Mouse (Mus musculus) bone marrow macrophage, adult 2 months (primary cell): ENCODE data around the gene Olfr943. TPM values are rescaled to one million over a fixed set of nuclear protein-coding genes. Genes with fewer than 3 reads are reported as not detected.

Experiments used
- H3K27ac ChIP-seq: 2 replicates; pipeline ENCODE4 v1.5.1; 2012; ENCODE audit warnings: low read depth, low read length; ENCODE audit not compliant: insufficient read depth
- H3K4me1 ChIP-seq: 2 replicates; pipeline ENCODE4 v1.6.1; 2012; ENCODE audit warnings: low read length; ENCODE audit not compliant: control insufficient read depth, insufficient read depth
- H3K4me3 ChIP-seq: 2 replicates; pipeline ENCODE4 v1.5.1; 2012; ENCODE audit warnings: mild to moderate bottlenecking, low read length, moderate library complexity; ENCODE audit not compliant: insufficient read depth
- CTCF ChIP-seq: IDR thresholded peaks from 2 replicates; pipeline ENCODE4 v1.5.1; 2012; ENCODE audit warnings: low read depth, mild to moderate bottlenecking, low read length, moderate library complexity
- POLR2A ChIP-seq: IDR thresholded peaks from 2 replicates; pipeline ENCODE4 v1.6.1; 2012; ENCODE audit warnings: mild to moderate bottlenecking, low read depth, low read length, borderline replicate concordance
- polyA plus RNA-seq: library from polyadenylated mRNA; stranded (reverse); fragments of >200 nt; gene quantifications from 2 replicates; pipeline ENCODE4 v1.2.4, GENCODE M21; 2012; ENCODE audit not compliant: missing spikeins, insufficient read depth, insufficient read length

The Olfr943 gene
- polyA plus RNA-seq: 0.24 TPM in 1 of 2 replicates, not detected in the other

DNA sequence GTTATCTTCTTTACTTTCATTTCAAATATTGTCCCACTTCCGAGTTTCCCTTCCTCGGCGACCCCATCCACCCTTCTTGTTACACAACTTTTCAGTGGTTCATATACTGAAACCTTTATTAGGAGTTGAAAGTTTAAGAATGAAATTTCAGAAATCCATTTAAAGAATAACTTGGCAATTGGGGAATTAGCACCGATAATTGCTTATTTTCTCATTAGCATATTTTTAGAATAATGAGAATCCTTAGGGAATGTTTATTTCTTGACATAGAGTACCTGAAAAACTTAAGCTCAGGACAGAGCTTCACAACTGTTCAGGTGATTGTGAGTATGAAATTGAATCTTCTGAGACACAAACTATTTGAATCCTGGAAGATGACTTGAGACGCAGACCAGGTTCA lies at the start of gene Olfr943:
Gene Olfr943 (plus strand): TSS at position 301 of the 400 bp plus-strand sequence.
- no peak for TF ChIP-seq CTCF
- TF ChIP-seq POLR2A: no peak
- H3K27ac ChIP-seq: no peak within 1 kb of the TSS
- H3K4me1 ChIP-seq: no peaks in the 10 kb centered on the region

DNA sequence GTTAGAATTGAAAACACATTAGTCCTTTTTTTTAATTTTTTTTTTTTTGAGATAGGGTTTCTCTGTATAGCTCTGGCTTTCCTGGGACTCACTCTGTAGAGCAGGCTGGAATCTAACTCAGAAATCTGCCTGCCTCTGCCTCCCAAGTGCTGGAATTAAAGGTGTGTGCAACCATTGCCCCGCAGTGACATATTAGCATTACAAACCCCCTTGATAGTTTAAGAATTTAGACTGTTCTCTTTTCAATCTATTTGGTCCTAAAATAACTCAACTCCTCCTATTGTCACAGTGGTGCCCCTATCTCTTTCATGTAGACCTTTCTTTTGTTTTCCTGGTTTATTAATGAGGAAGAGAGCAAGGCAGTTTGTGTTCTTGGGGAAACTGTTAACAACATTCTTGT lies 38.8 kb upstream of the Olfr943 start:
- Histone ChIP-seq H3K27ac (no peak overlapping the region), H3K4me1 (no peaks in the 10 kb centered on the region), H3K4me3 (no peak overlapping the region)
- no peak for TF ChIP-seq POLR2A
- no peak for TF ChIP-seq CTCF

More for the DNA sequence above, at the start of gene Olfr943:
- H3K4me3 ChIP-seq: no peak within 1 kb of the TSS

DNA sequence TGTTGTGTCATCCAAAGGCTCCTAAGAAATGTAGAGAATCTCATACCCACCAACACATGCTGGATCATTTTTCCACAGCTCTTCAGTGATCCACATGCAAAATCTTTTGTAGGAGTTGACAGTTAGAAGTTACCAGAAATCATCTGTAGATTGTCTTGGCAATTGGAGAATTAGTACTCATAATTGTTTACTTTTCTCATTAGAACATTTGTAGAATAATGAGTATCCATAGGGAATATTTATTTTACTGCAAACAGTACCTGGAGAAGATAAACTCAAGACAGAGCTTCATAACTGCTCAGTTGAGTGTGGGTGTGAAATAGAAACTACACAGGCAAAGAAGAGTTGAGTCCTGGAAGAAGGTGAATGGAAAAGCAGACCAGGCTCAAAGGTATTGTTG lies 38.3 kb upstream of the Olfr943 start, which contains the start of gene Olfr27:
Gene Olfr27 (plus strand): TSS at position 301 of the 400 bp plus-strand sequence.
- TF ChIP-seq POLR2A: no peak
- TF ChIP-seq CTCF: no peak
- no peak within 1 kb of the TSS for H3K4me3 ChIP-seq

DNA sequence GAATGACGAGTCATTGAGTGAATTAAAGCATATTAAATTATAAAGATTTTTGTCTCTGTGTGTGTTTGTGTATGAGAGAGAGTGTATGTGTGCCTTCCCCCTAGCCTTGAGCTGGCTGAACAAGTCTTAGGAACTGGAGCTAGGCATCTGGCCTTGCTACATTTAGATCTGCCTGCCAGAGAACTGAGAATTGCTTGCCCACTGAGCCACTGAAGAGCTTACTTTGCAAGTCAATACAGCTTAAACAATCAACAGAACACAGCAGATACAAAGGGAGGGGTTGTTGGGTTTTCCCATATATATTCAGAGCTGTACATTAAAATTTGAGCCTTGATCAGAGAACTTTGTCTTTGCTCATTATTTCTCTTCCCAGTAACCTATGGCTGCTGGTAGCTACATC lies 13.7 kb upstream of the Olfr943 start:
- H3K27ac ChIP-seq: no peak overlapping the region
- H3K4me3 ChIP-seq: no peak overlapping the region
- no peak for TF ChIP-seq POLR2A
- no peak for TF ChIP-seq CTCF
- no peaks in the 10 kb centered on the region for H3K4me1 ChIP-seq

More for the DNA sequence above, 38.3 kb upstream of the Olfr943 start, which contains the start of gene Olfr27:
- Histone ChIP-seq H3K27ac (no peak within 1 kb of the TSS), H3K4me1 (no peaks in the 10 kb centered on the region)

DNA sequence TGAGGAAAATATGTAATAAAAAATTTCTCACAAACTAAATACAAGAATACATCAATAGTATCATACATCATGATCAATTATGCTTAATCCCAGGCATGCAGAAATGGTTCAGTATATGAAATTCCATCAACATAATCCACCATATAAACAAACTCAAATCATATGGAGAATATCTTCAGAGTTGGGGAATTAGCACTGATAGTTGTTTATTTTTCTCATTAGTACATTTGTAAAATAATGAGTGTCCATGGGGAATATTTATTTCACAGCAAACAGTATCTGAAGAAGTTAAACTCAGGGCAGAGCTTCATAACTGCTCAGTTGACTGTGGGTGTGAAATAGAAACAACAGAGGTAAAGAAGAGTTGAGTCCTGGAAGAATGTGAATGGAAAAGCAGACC lies 35.5 kb downstream of the Olfr943 start, which contains the start of gene Olfr944:
Gene Olfr944 (plus strand): TSS at position 301 of the 400 bp plus-strand sequence.
- Histone ChIP-seq H3K4me3 (no peak within 1 kb of the TSS), H3K4me1 (no peaks in the 10 kb centered on the region), H3K27ac (no peak within 1 kb of the TSS)
- TF ChIP-seq CTCF: no peak
- TF ChIP-seq POLR2A: no peak

Other genes with a start within 250 kb of the Olfr943 start
- not detected in 2 replicates for gene Olfr930, start 236.5 kb upstream of the Olfr943 start, polyA plus RNA-seq
- not detected in 2 replicates for gene Olfr933, start 194.0 kb upstream of the Olfr943 start, polyA plus RNA-seq
- gene Olfr934, start 178.0 kb upstream of the Olfr943 start, polyA plus RNA-seq: not detected in 2 replicates
- gene Olfr935, start 166.6 kb upstream of the Olfr943 start, polyA plus RNA-seq: not detected in 2 replicates
- gene Olfr146, start 142.9 kb upstream of the Olfr943 start, polyA plus RNA-seq: not detected in 2 replicates
- not detected in 2 replicates for gene Olfr937, start 101.4 kb upstream of the Olfr943 start, polyA plus RNA-seq
- not detected in 2 replicates for gene Olfr938, start 87.4 kb upstream of the Olfr943 start, polyA plus RNA-seq
- not detected in 2 replicates for gene Olfr27, start 38.2 kb upstream of the Olfr943 start, polyA plus RNA-seq
- gene Olfr944, start 35.6 kb downstream of the Olfr943 start, polyA plus RNA-seq: not detected in 2 replicates
- not detected in 2 replicates for gene Olfr1537, start 83.7 kb downstream of the Olfr943 start, polyA plus RNA-seq
- not detected in 2 replicates for gene Olfr945, start 110.5 kb downstream of the Olfr943 start, polyA plus RNA-seq
- not detected in 2 replicates for gene Olfr948, start 159.7 kb downstream of the Olfr943 start, polyA plus RNA-seq
- gene Olfr951, start 221.1 kb downstream of the Olfr943 start, polyA plus RNA-seq: not detected in 2 replicates